Mouse (Mus musculus) gastrocnemius, postnatal 4 days (tissue): ENCODE data around the gene Zdhhc20. TPM values are rescaled to one million over a fixed set of nuclear protein-coding genes. Genes with fewer than 3 reads are reported as not detected.
"Not testable (repeated sequence)": the region's sequence is repeated elsewhere in the genome, so short reads cannot be mapped to it uniquely, and the experiment has no call there.

Experiments
- DNase-seq, 2 experiments: peaks; one replicate each; pipeline ENCODE4 v3.0.0; 2021 to 2022; ENCODE audit warnings: low spot score in 2 of 2, mixed read lengths in 2 of 2
- total RNA-seq, 2 experiments: library from RNA; stranded (reverse); gene quantifications; 2 replicates each; pipeline ENCODE4 v1.2.3; 2021

The Zdhhc20 gene
- total RNA-seq, 2 experiments from 2014 or later = 27.2 to 28.2 TPM

- DNase-seq = no peak
Measured at GRCm38 (mm10) chr14:57894346-57894745, 4.3 kb upstream of the Zdhhc20 start.

- DNase-seq = no peak
Measured at GRCm38 (mm10) chr14:57892961-57893360, 2.9 kb upstream of the Zdhhc20 start.

GRCm38 (mm10) chr14:57889541-57890010 lies 500 bp downstream of the Zdhhc20 start:
- DNase-seq = no peak

GRCm38 (mm10) chr14:57887171-57887570 lies 2.9 kb downstream of the Zdhhc20 start:
- DNase-seq = peak in 1 of 2 experiments; percentile 26

- no peak for DNase-seq
Measured at GRCm38 (mm10) chr14:57886032-57886431, 4.0 kb downstream of the Zdhhc20 start.

- DNase-seq = no peak
Measured at GRCm38 (mm10) chr14:57883341-57883740, 6.7 kb downstream of the Zdhhc20 start.

GRCm38 (mm10) chr14:57882720-57883119 lies 7.4 kb downstream of the Zdhhc20 start:
- no peak for DNase-seq

GRCm38 (mm10) chr14:57881793-57882192 lies 8.3 kb downstream of the Zdhhc20 start:
- DNase-seq = peak in 1 of 2 experiments; percentile 47

- no peak for DNase-seq
Measured at GRCm38 (mm10) chr14:57881074-57881473, 9.0 kb downstream of the Zdhhc20 start.

GRCm38 (mm10) chr14:57877921-57878320 lies 12.2 kb downstream of the Zdhhc20 start:
- DNase-seq = no peak

GRCm38 (mm10) chr14:57866676-57867276 lies 23.3 kb downstream of the Zdhhc20 start:
- DNase-seq = no peak

- DNase-seq = no peak
Measured at GRCm38 (mm10) chr14:57865256-57865655, 24.8 kb downstream of the Zdhhc20 start.

GRCm38 (mm10) chr14:57863129-57863528 lies 26.9 kb downstream of the Zdhhc20 start:
- DNase-seq = no peak

- DNase-seq = no peak
Measured at GRCm38 (mm10) chr14:57861987-57862412, 28.1 kb downstream of the Zdhhc20 start.

- no peak for DNase-seq
Measured at GRCm38 (mm10) chr14:57859520-57859919, 30.6 kb downstream of the Zdhhc20 start.

GRCm38 (mm10) chr14:57858601-57859000 lies 31.5 kb downstream of the Zdhhc20 start:
- no peak for DNase-seq

GRCm38 (mm10) chr14:57856037-57856436 lies 34.0 kb downstream of the Zdhhc20 start:
- not testable (repeated sequence) for DNase-seq

GRCm38 (mm10) chr14:57852961-57853360 lies 37.1 kb downstream of the Zdhhc20 start:
- DNase-seq = no peak

GRCm38 (mm10) chr14:57850330-57850729 lies 39.7 kb downstream of the Zdhhc20 start:
- no peak for DNase-seq

- no peak for DNase-seq
Measured at GRCm38 (mm10) chr14:57848646-57849045, 41.4 kb downstream of the Zdhhc20 start.

- not testable (repeated sequence) for DNase-seq
Measured at GRCm38 (mm10) chr14:57848061-57848460, 42.0 kb downstream of the Zdhhc20 start.

- DNase-seq = no peak
Measured at GRCm38 (mm10) chr14:57844535-57844934, 45.5 kb downstream of the Zdhhc20 start.

- no peak for DNase-seq
Measured at GRCm38 (mm10) chr14:57835157-57835556, 54.9 kb downstream of the Zdhhc20 start.
